Mouse (Mus musculus): Measurements from ENCODE around the gene Stmn1. TPM values are rescaled to one million over a fixed set of nuclear protein-coding genes. Genes with fewer than 3 reads are reported as not detected.

The Stmn1 gene
- polyA plus RNA-seq, 1 experiment, result 454 TPM

DNA sequence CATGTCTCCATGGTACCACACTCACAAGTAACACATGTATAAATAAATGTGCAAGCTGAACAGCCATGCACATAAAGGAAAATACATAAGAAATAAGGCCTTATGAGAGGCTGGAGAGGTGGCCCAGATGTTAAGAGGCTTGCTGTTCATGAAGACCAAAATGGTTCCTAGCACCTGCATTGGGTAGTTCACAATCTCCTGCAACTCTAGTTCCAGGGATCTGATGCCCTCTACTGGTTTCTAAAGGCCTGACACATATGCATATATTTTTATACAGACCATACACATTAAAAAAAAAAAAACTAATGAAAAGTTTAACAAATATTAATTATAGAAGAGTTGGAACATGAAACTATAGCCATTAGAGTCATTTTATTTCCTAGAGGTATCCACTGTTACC lies 3.3 kb downstream of the Stmn1 start:
- H3K27ac ChIP-seq (ENCODE audit: insufficient read depth, low read length), result no peak overlapping the region
- no peak for TF ChIP-seq CTCF (IDR thresholded peaks at IDR 0.05; ENCODE audit: borderline replicate concordance, insufficient read depth, low read depth, low read length)
- no peak for TF ChIP-seq POLR2A (IDR thresholded peaks at IDR 0.05; ENCODE audit: borderline replicate concordance, insufficient read depth, low read length)
- DNase-seq, result no peak
- H3K4me1 ChIP-seq (ENCODE audit: control insufficient read depth, insufficient read depth, low read length), result no peaks in the 10 kb centered on the region; the same call in 1 of the 2 replicates
- no peaks in the 10 kb centered on the region for H3K27me3 ChIP-seq (ENCODE audit: control insufficient read depth, insufficient read depth, low read length)
- H3K4me3 ChIP-seq (replicated peaks; ENCODE audit: insufficient read depth, low read depth, low read length), result no peak overlapping the region

DNA sequence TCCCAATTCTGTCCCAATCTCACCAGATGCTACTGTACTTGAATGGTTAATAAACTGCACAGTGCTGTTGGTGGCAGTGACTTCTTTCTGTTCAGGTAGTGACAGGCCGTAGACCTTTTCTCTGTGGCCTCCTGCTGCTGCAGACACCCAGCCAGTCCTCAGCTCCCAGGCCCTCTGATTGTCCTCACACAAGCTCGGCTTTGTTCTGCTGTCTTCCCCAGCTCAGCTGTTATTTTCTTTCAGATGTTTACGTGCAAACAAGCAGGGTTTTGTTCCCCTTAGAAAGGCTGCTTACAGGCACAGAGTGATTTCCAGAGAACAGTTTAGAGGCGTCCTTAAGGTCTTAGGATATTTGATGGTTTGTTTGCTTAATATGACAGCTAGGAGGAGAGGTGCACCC lies 5.6 kb downstream of the Stmn1 start:
- TF ChIP-seq POLR2A (IDR thresholded peaks at IDR 0.05; ENCODE audit: borderline replicate concordance, insufficient read depth, low read length), result no peak
- TF ChIP-seq CTCF (IDR thresholded peaks at IDR 0.05; ENCODE audit: borderline replicate concordance, insufficient read depth, low read depth, low read length), result no peak
- no peak for DNase-seq
- Histone ChIP-seq H3K27me3 (ENCODE audit: control insufficient read depth, insufficient read depth, low read length) (no peaks in the 10 kb centered on the region), H3K4me3 (replicated peaks; ENCODE audit: insufficient read depth, low read depth, low read length) (no peak overlapping the region), H3K27ac (ENCODE audit: insufficient read depth, low read length) (peak overlapping the region; percentile 37; the same call in 1 of the 2 replicates), H3K4me1 (ENCODE audit: control insufficient read depth, insufficient read depth, low read length) (peaks cover 12% of the 10 kb centered on the region; the same call in 1 of the 2 replicates)
- WGBS, result 64% methylated on average over 4 of the region's 4 CpGs

DNA sequence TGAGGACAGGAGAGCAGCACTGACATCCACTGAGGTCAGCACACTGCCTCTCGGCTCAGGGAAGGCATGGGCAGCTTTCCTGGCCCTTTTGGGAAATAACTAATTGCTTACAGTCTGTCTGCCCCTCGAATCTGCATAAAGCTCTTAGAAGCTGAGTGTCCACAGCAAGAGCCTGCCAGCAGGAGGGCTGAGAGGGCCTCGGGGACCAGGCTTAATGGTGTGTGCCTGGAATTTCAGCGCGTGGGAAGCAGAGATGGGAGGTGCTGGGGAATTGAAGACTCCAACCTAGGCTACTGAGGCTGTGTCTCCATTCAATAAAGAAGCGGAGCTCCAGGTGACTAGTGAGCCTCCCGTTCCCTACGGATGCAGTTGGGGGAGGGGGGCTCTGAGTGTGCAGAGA lies 6.1 kb downstream of the Stmn1 start:
- H3K27me3 ChIP-seq (ENCODE audit: control insufficient read depth, insufficient read depth, low read length), result no peaks in the 10 kb centered on the region
- WGBS, result 53% methylated on average over 8 of the region's 8 CpGs

DNA sequence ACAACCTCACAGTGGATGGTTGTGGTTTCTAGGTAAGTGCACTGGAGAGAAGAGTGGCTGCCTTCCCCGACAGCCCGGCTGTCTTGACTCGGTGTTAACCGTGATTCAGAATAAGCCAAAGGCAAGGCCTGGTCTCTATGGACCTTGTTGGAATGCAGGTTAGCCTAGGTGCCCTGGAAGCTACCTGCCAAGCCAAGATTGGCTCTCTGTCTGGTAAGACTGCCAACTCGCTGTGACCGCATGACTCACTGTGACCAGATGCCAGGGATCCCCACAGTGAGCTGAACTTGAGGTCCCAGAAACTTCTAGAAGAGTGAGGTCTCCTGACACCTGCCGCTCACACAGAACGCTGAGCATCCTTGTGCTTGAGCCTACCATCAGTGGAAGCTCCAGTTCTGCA lies 8.8 kb downstream of the Stmn1 start:
- 32% methylated on average over 8 of the region's 8 CpGs for WGBS
- no peak for TF ChIP-seq CTCF (IDR thresholded peaks at IDR 0.05; ENCODE audit: borderline replicate concordance, insufficient read depth, low read depth, low read length)
- no peak for TF ChIP-seq POLR2A (IDR thresholded peaks at IDR 0.05; ENCODE audit: borderline replicate concordance, insufficient read depth, low read length)

More for the DNA sequence above, 6.1 kb downstream of the Stmn1 start:
- H3K4me3 ChIP-seq (replicated peaks; ENCODE audit: insufficient read depth, low read depth, low read length), result no peak overlapping the region
- no peak for DNase-seq
- H3K4me1 ChIP-seq (ENCODE audit: control insufficient read depth, insufficient read depth, low read length), result peaks cover 12% of the 10 kb centered on the region; the same call in 1 of the 2 replicates
- TF ChIP-seq CTCF (IDR thresholded peaks at IDR 0.05; ENCODE audit: borderline replicate concordance, insufficient read depth, low read depth, low read length) (no peak), POLR2A (IDR thresholded peaks at IDR 0.05; ENCODE audit: borderline replicate concordance, insufficient read depth, low read length) (no peak)
- H3K27ac ChIP-seq (ENCODE audit: insufficient read depth, low read length), result peak overlapping the region; percentile 37; the same call in 1 of the 2 replicates

DNA sequence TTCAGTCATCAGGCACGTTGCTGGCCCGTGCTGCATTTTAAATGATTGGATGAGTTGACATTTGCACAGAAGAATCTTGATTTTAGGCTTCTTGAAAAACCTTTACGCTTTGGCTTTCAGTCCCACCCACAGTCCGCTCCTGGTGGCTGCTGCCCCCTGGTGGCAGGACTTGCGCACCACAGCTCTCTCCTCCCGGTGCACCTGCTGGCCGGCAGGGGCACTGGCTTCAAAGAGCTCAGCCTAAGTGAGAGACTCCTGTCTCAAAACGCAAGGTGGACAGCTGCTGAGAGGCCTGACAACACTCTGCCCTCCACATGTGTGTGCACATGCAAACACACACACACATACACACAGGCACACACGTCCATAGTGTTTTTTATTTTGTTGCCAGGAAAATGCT lies 9.9 kb downstream of the Stmn1 start:
- WGBS, result 2% methylated on average over 9 of the region's 9 CpGs
- Histone ChIP-seq H3K4me3 (replicated peaks; ENCODE audit: insufficient read depth, low read depth, low read length) (no peak overlapping the region), H3K4me1 (ENCODE audit: control insufficient read depth, insufficient read depth, low read length) (peaks cover 23% of the 10 kb centered on the region), H3K27ac (ENCODE audit: insufficient read depth, low read length) (no peak overlapping the region), H3K27me3 (ENCODE audit: control insufficient read depth, insufficient read depth, low read length) (no peaks in the 10 kb centered on the region)
- TF ChIP-seq POLR2A (IDR thresholded peaks at IDR 0.05; ENCODE audit: borderline replicate concordance, insufficient read depth, low read length) (no peak), CTCF (IDR thresholded peaks at IDR 0.05; ENCODE audit: borderline replicate concordance, insufficient read depth, low read depth, low read length) (peak; percentile 100)
- DNase-seq, result peak; percentile 92 to 99

More for the DNA sequence above, 8.8 kb downstream of the Stmn1 start:
- peak; percentile 76 to 81 for DNase-seq
- Histone ChIP-seq H3K4me3 (replicated peaks; ENCODE audit: insufficient read depth, low read depth, low read length) (no peak overlapping the region), H3K27ac (ENCODE audit: insufficient read depth, low read length) (peak overlapping the region; percentile 12; the same call in 1 of the 2 replicates), H3K27me3 (ENCODE audit: control insufficient read depth, insufficient read depth, low read length) (no peaks in the 10 kb centered on the region), H3K4me1 (ENCODE audit: control insufficient read depth, insufficient read depth, low read length) (peaks cover 15% of the 10 kb centered on the region)

DNA sequence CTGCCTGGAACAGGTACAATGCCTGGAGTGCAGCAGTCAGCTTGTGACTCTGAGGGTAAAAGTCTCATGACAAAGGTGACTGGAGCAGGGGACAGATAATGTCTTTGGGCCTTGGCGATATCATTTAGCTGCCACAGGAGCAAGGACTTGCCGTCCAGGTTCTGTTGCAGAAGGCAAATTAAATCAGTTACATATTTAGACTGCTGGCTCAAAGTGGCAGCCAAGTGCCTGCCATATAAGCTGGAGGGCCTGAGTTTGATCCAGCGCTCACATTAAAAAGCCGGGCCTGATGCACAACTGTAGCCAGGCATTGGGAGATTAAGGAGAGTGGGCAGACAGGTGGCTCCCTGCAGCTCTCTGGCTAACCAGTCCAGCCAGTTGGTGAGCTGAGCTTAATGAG lies 11.7 kb downstream of the Stmn1 start:
- 72% methylated on average over 4 of the region's 4 CpGs for WGBS
- Histone ChIP-seq H3K4me1 (ENCODE audit: control insufficient read depth, insufficient read depth, low read length) (peaks cover 36% of the 10 kb centered on the region), H3K27ac (ENCODE audit: insufficient read depth, low read length) (no peak overlapping the region), H3K27me3 (ENCODE audit: control insufficient read depth, insufficient read depth, low read length) (no peaks in the 10 kb centered on the region), H3K4me3 (replicated peaks; ENCODE audit: insufficient read depth, low read depth, low read length) (no peak overlapping the region)
- no peak for DNase-seq
- no peak for TF ChIP-seq POLR2A (IDR thresholded peaks at IDR 0.05; ENCODE audit: borderline replicate concordance, insufficient read depth, low read length)
- TF ChIP-seq CTCF (IDR thresholded peaks at IDR 0.05; ENCODE audit: borderline replicate concordance, insufficient read depth, low read depth, low read length), result no peak

DNA sequence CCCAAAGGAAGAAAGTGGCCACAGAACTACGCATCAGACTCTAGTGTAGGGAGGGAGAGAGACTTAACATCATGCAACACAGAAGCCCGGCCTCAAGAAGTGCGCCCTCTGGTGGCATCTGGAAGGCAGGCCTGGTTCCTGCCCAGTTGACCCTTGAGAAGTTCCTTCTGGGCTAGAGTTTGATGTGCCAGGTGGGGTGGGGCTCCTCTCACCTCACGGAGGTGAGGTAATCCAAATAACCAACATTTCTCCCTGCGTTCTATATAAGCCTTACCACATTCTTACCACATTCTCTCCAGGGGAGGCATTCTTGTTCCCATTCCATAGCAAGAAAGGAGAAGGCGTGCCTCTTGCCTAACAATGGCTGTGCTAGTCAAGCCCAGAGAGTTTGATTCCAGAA lies 12.7 kb downstream of the Stmn1 start:
- no peak overlapping the region for H3K4me3 ChIP-seq (replicated peaks; ENCODE audit: insufficient read depth, low read depth, low read length)
- H3K4me1 ChIP-seq (ENCODE audit: control insufficient read depth, insufficient read depth, low read length), result peaks cover 45% of the 10 kb centered on the region
- H3K27me3 ChIP-seq (ENCODE audit: control insufficient read depth, insufficient read depth, low read length), result no peaks in the 10 kb centered on the region
- H3K27ac ChIP-seq (ENCODE audit: insufficient read depth, low read length), result peak overlapping the region; percentile 14; the same call in 1 of the 2 replicates
- DNase-seq, result peak; percentile 76 to 81
- 39% methylated on average over 6 of the region's 6 CpGs for WGBS
- TF ChIP-seq CTCF (IDR thresholded peaks at IDR 0.05; ENCODE audit: borderline replicate concordance, insufficient read depth, low read depth, low read length), result peak; percentile 78; the same call in 1 of the 2 replicates
- no peak for TF ChIP-seq POLR2A (IDR thresholded peaks at IDR 0.05; ENCODE audit: borderline replicate concordance, insufficient read depth, low read length)

DNA sequence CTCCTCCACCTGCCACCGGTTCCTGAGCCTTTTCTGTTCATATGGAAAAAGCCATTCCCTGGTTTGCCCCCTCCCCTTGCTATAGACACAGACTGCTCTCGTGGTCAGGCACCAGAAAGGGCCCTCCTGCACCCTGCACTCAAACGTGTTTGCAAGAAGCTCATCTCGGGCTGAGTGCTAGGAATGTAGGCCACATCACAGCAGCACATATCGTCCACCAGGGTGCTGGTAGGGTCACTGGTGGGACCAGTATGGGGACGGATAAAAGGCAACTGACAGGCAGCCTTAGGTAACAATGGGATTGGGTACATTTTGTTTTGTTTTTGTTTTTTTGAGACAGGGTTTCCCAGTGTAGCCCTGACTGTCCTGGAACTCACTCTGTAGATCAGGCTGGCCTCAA lies 13.2 kb downstream of the Stmn1 start:
- Histone ChIP-seq H3K27ac (ENCODE audit: insufficient read depth, low read length) (peak overlapping the region; percentile 14; the same call in 1 of the 2 replicates), H3K4me1 (ENCODE audit: control insufficient read depth, insufficient read depth, low read length) (peaks cover 47% of the 10 kb centered on the region), H3K4me3 (replicated peaks; ENCODE audit: insufficient read depth, low read depth, low read length) (no peak overlapping the region), H3K27me3 (ENCODE audit: control insufficient read depth, insufficient read depth, low read length) (no peaks in the 10 kb centered on the region)
- 48% methylated on average over 6 of the region's 6 CpGs for whole genome bisulfite sequencing
- TF ChIP-seq CTCF (IDR thresholded peaks at IDR 0.05; ENCODE audit: borderline replicate concordance, insufficient read depth, low read depth, low read length), result no peak
- TF ChIP-seq POLR2A (IDR thresholded peaks at IDR 0.05; ENCODE audit: borderline replicate concordance, insufficient read depth, low read length), result no peak
- no peak for DNase-seq

Measured in cerebellum, adult 2 months (tissue).